Mouse (Mus musculus): ENCODE measurements around the gene Hvcn1. TPM values are rescaled to one million over a fixed set of nuclear protein-coding genes. Genes with fewer than 3 reads are reported as not detected.

Gene Hvcn1
- total and polyA plus RNA-seq, 2 experiments, result 1.5 to 1.7 TPM

GRCm38 (mm10) chr5:122217636-122218035 lies 11.0 kb downstream of the Hvcn1 start:
- Histone ChIP-seq H3K27me3 (ENCODE audit: control insufficient read depth, insufficient read depth, low read length) (no peaks in the 10 kb centered on the region), H3K27ac (replicated peaks; ENCODE audit: insufficient read depth, low read depth, low read length) (no peak overlapping the region), H3K36me3 (ENCODE audit: control insufficient read depth, insufficient read depth, low read length) (no peaks in the 10 kb centered on the region), H3K4me1 (ENCODE audit: control insufficient read depth, insufficient read depth, low read length) (no peaks in the 10 kb centered on the region), H3K9ac (ENCODE audit: low read depth, low read length) (no peak overlapping the region), H3K79me2 (ENCODE audit: control insufficient read depth, insufficient read depth, low read length) (no peaks in the 10 kb centered on the region), H3K4me3 (ENCODE audit: insufficient read depth, low read depth, low read length) (no peak overlapping the region)
- 96% methylated on average over 6 of the region's 6 CpGs for WGBS
- no peak for DNase-seq (ENCODE audit: extremely low read depth, low read depth, low spot score)
- no peak for TF ChIP-seq POLR2A (IDR thresholded peaks at IDR 0.05; ENCODE audit: extremely low read depth, insufficient read depth, low read length)
- TF ChIP-seq CTCF (IDR thresholded peaks at IDR 0.05; ENCODE audit: low read depth, low read length), result no peak

- H3K27ac ChIP-seq (replicated peaks; ENCODE audit: insufficient read depth, low read depth, low read length), result no peak overlapping the region
- no peak for DNase-seq (ENCODE audit: extremely low read depth, low read depth, low spot score)
- H3K9ac ChIP-seq (ENCODE audit: low read depth, low read length), result no peak overlapping the region
- no peaks in the 10 kb centered on the region for H3K4me1 ChIP-seq (ENCODE audit: control insufficient read depth, insufficient read depth, low read length)
- H3K36me3 ChIP-seq (ENCODE audit: control insufficient read depth, insufficient read depth, low read length), result no peaks in the 10 kb centered on the region
- H3K79me2 ChIP-seq (ENCODE audit: control insufficient read depth, insufficient read depth, low read length), result no peaks in the 10 kb centered on the region
- no peak overlapping the region for H3K4me3 ChIP-seq (ENCODE audit: insufficient read depth, low read depth, low read length)
- no peak for TF ChIP-seq CTCF (IDR thresholded peaks at IDR 0.05; ENCODE audit: low read depth, low read length)
- no peak for TF ChIP-seq POLR2A (IDR thresholded peaks at IDR 0.05; ENCODE audit: extremely low read depth, insufficient read depth, low read length)
- no peaks in the 10 kb centered on the region for H3K27me3 ChIP-seq (ENCODE audit: control insufficient read depth, insufficient read depth, low read length)
- WGBS, result 86% methylated on average over 12 of the region's 12 CpGs
Measured at GRCm38 (mm10) chr5:122218109-122218905, 11.7 kb downstream of the Hvcn1 start.

- Histone ChIP-seq H3K79me2 (ENCODE audit: control insufficient read depth, insufficient read depth, low read length) (no peaks in the 10 kb centered on the region), H3K4me3 (ENCODE audit: insufficient read depth, low read depth, low read length) (no peak overlapping the region), H3K4me1 (ENCODE audit: control insufficient read depth, insufficient read depth, low read length) (no peaks in the 10 kb centered on the region), H3K36me3 (ENCODE audit: control insufficient read depth, insufficient read depth, low read length) (no peaks in the 10 kb centered on the region), H3K27me3 (ENCODE audit: control insufficient read depth, insufficient read depth, low read length) (no peaks in the 10 kb centered on the region), H3K9ac (ENCODE audit: low read depth, low read length) (no peak overlapping the region), H3K27ac (replicated peaks; ENCODE audit: insufficient read depth, low read depth, low read length) (no peak overlapping the region)
- DNase-seq (ENCODE audit: extremely low read depth, low read depth, low spot score), result no peak
- TF ChIP-seq CTCF (IDR thresholded peaks at IDR 0.05; ENCODE audit: low read depth, low read length) (no peak), POLR2A (IDR thresholded peaks at IDR 0.05; ENCODE audit: extremely low read depth, insufficient read depth, low read length) (no peak)
- 82% methylated on average over 7 of the region's 7 CpGs for WGBS
Measured at GRCm38 (mm10) chr5:122218928-122219327, 12.3 kb downstream of the Hvcn1 start.

GRCm38 (mm10) chr5:122219655-122220629 lies 13.3 kb downstream of the Hvcn1 start:
- peak; percentile 16 for DNase-seq (ENCODE audit: extremely low read depth, low read depth, low spot score)
- TF ChIP-seq CTCF (IDR thresholded peaks at IDR 0.05; ENCODE audit: low read depth, low read length) (no peak), POLR2A (IDR thresholded peaks at IDR 0.05; ENCODE audit: extremely low read depth, insufficient read depth, low read length) (no peak)
- Histone ChIP-seq H3K79me2 (ENCODE audit: control insufficient read depth, insufficient read depth, low read length) (no peaks in the 10 kb centered on the region), H3K4me3 (ENCODE audit: insufficient read depth, low read depth, low read length) (no peak overlapping the region), H3K9ac (ENCODE audit: low read depth, low read length) (no peak overlapping the region), H3K4me1 (ENCODE audit: control insufficient read depth, insufficient read depth, low read length) (no peaks in the 10 kb centered on the region), H3K27ac (replicated peaks; ENCODE audit: insufficient read depth, low read depth, low read length) (no peak overlapping the region), H3K27me3 (ENCODE audit: control insufficient read depth, insufficient read depth, low read length) (no peaks in the 10 kb centered on the region), H3K36me3 (ENCODE audit: control insufficient read depth, insufficient read depth, low read length) (no peaks in the 10 kb centered on the region)
- 60% methylated on average over 18 of the region's 18 CpGs for WGBS

- 94% methylated on average over 4 of the region's 4 CpGs for WGBS
Measured at GRCm38 (mm10) chr5:122221085-122221484, 14.5 kb downstream of the Hvcn1 start.

More at GRCm38 (mm10) chr5:122221085-122221484, 14.5 kb downstream of the Hvcn1 start:
- no peak for DNase-seq (ENCODE audit: extremely low read depth, low read depth, low spot score)
- Histone ChIP-seq H3K27ac (replicated peaks; ENCODE audit: insufficient read depth, low read depth, low read length) (no peak overlapping the region), H3K9ac (ENCODE audit: low read depth, low read length) (no peak overlapping the region), H3K4me1 (ENCODE audit: control insufficient read depth, insufficient read depth, low read length) (no peaks in the 10 kb centered on the region), H3K36me3 (ENCODE audit: control insufficient read depth, insufficient read depth, low read length) (no peaks in the 10 kb centered on the region), H3K79me2 (ENCODE audit: control insufficient read depth, insufficient read depth, low read length) (no peaks in the 10 kb centered on the region), H3K27me3 (ENCODE audit: control insufficient read depth, insufficient read depth, low read length) (no peaks in the 10 kb centered on the region), H3K4me3 (ENCODE audit: insufficient read depth, low read depth, low read length) (no peak overlapping the region)
- TF ChIP-seq POLR2A (IDR thresholded peaks at IDR 0.05; ENCODE audit: extremely low read depth, insufficient read depth, low read length), result no peak
- no peak for TF ChIP-seq CTCF (IDR thresholded peaks at IDR 0.05; ENCODE audit: low read depth, low read length)

All from liver, adult 2 months (tissue).